Comparison of ENCODE assay signal across 13 mouse cellular contexts in genomic region chr5:106004292-106004917, GRCm38 (mm10).
A peak's percentile ranks its signal among the peaks of the same experiment; 100 is the strongest.
DNase-seq lines count a peak whose midpoint lies in the region; ATAC-seq lines count a peak whose summit lies in the region.
"Had no signal": no experiment of that assay in that cellular context is flagged by ENCODE, and none has a peak within 500 bp of the region (broad histone marks: within the 10 kb centered on the region; RNA-seq: fewer than 3 reads in every experiment).

No protein-coding gene starts in this region.

- peaks cover 27% of the 10 kb centered on the region for H3K4me1 ChIP-seq in forebrain, embryonic 13.5 days
- H3K4me1 ChIP-seq in forebrain, embryonic 10.5 days = peaks cover 24% of the 10 kb centered on the region
- H3K4me1 ChIP-seq in limb, embryonic 11.5 days (ENCODE audit: control insufficient read depth, insufficient read depth, low read length) = peaks cover 3% of the 10 kb centered on the region; the same call in 1 of the 2 replicates
- peaks cover 9% of the 10 kb centered on the region; the same call in 1 of the 2 replicates for H3K4me1 ChIP-seq in limb, embryonic 10.5 days
- peaks cover 4% of the 10 kb centered on the region for H3K4me1 ChIP-seq in hindbrain, embryonic 16.5 days (ENCODE audit: control insufficient read depth, insufficient read depth, low read depth, low read length)

- no peak overlapping the region for H3K27ac ChIP-seq in forebrain, embryonic 13.5 days
- no peak overlapping the region for H3K27ac ChIP-seq in forebrain, embryonic 10.5 days
- H3K27ac ChIP-seq in limb, embryonic 11.5 days (replicated peaks; ENCODE audit: low read depth, low read length) = no peak overlapping the region
- no peak overlapping the region for H3K27ac ChIP-seq in limb, embryonic 10.5 days
- H3K27ac ChIP-seq in hindbrain, embryonic 16.5 days (ENCODE audit: low read depth, low read length) = no peak overlapping the region
- H3K27ac ChIP-seq: layer of hippocampus, adult 2 months had no signal

- peak overlapping the region; percentile 39 for H3K4me2 ChIP-seq in forebrain, embryonic 13.5 days
- H3K4me2 ChIP-seq in limb, embryonic 11.5 days (ENCODE audit: low read depth, severe bottlenecking) = no peak overlapping the region
- peak overlapping the region; percentile 51 for H3K4me2 ChIP-seq in hindbrain, embryonic 16.5 days (ENCODE audit: low read length)

- H3K36me3 ChIP-seq in forebrain, embryonic 13.5 days (ENCODE audit: poor library complexity, severe bottlenecking) = no peaks in the 10 kb centered on the region
- no peaks in the 10 kb centered on the region for H3K36me3 ChIP-seq in forebrain, embryonic 10.5 days (replicated peaks)
- no peaks in the 10 kb centered on the region for H3K36me3 ChIP-seq in limb, embryonic 11.5 days (ENCODE audit: control insufficient read depth, insufficient read depth, low read length)
- H3K36me3 ChIP-seq in limb, embryonic 10.5 days = no peaks in the 10 kb centered on the region
- no peaks in the 10 kb centered on the region for H3K36me3 ChIP-seq in hindbrain, embryonic 16.5 days (ENCODE audit: control insufficient read depth, insufficient read depth, low read length)

- ATAC-seq in forebrain, embryonic 13.5 days = peak; percentile 33; the same call in 1 of the 2 replicates
- ATAC-seq in limb, embryonic 11.5 days (ENCODE audit: insufficient number of reproducible peaks, low FRiP score, low TSS enrichment, low read depth) = no peak
- no peak for ATAC-seq in hindbrain, embryonic 16.5 days

- no peak for DNase-seq in forebrain, embryonic 10.5 days (ENCODE audit: extremely low spot score, low spot score)
- DNase-seq in limb, embryonic 11.5 days (ENCODE audit: low spot score) = peak; percentile 24
- DNase-seq in limb, embryonic 10.5 days (ENCODE audit: low spot score) = no peak
- peak; percentile 65 for DNase-seq in retina, postnatal 1 day
- no peak for DNase-seq in layer of hippocampus, postnatal 25 days (ENCODE audit: extremely low spot score in 1 of 2, low spot score in 1 of 2)
- DNase-seq in lung, adult 18-20 months = no peak
- DNase-seq: adrenal gland, postnatal 10 days; gastrocnemius, postnatal 14 days; kidney, adult 2 months had no signal

- peaks cover 38% of the 10 kb centered on the region for H3K27me3 ChIP-seq in forebrain, embryonic 13.5 days
- peaks cover 34% of the 10 kb centered on the region for H3K27me3 ChIP-seq in forebrain, embryonic 10.5 days (ENCODE audit: poor library complexity, severe bottlenecking)
- H3K27me3 ChIP-seq in limb, embryonic 11.5 days (ENCODE audit: control insufficient read depth, insufficient read depth, low read length) = no peaks in the 10 kb centered on the region
- peaks cover 10% of the 10 kb centered on the region; the same call in 1 of the 2 replicates for H3K27me3 ChIP-seq in limb, embryonic 10.5 days (ENCODE audit: low read depth, poor library complexity, severe bottlenecking)
- H3K27me3 ChIP-seq in hindbrain, embryonic 16.5 days (replicated peaks; ENCODE audit: control insufficient read depth, insufficient read depth, low read length) = no peaks in the 10 kb centered on the region

- no peak overlapping the region for H3K4me3 ChIP-seq in forebrain, embryonic 13.5 days
- no peak overlapping the region for H3K4me3 ChIP-seq in forebrain, embryonic 10.5 days
- H3K4me3 ChIP-seq in limb, embryonic 11.5 days (ENCODE audit: low read depth, low read length) = no peak overlapping the region
- H3K4me3 ChIP-seq in limb, embryonic 10.5 days = no peak overlapping the region
- no peak overlapping the region for H3K4me3 ChIP-seq in hindbrain, embryonic 16.5 days (ENCODE audit: low read length)
- H3K4me3 ChIP-seq: erythroblast, embryonic 14.5 days; layer of hippocampus, adult 2 months had no signal

- H3K9me3 ChIP-seq in forebrain, embryonic 13.5 days (replicated peaks) = no peaks in the 10 kb centered on the region
- H3K9me3 ChIP-seq in forebrain, embryonic 10.5 days = no peaks in the 10 kb centered on the region
- no peaks in the 10 kb centered on the region for H3K9me3 ChIP-seq in limb, embryonic 11.5 days (ENCODE audit: control insufficient read depth, low read length)
- H3K9me3 ChIP-seq in limb, embryonic 10.5 days (replicated peaks) = no peaks in the 10 kb centered on the region
- H3K9me3 ChIP-seq in hindbrain, embryonic 16.5 days (ENCODE audit: control insufficient read depth, low read length) = no peaks in the 10 kb centered on the region

- H3K9ac ChIP-seq in forebrain, embryonic 13.5 days = no peak overlapping the region
- no peak overlapping the region for H3K9ac ChIP-seq in limb, embryonic 11.5 days (ENCODE audit: low read length)
- H3K9ac ChIP-seq in hindbrain, embryonic 16.5 days (ENCODE audit: low read depth, low read length) = no peak overlapping the region; the same call in 1 of the 2 replicates

- 15% methylated on average over 16 of the region's 16 CpGs for WGBS in forebrain, embryonic 13.5 days
- WGBS in forebrain, embryonic 10.5 days = 61% methylated on average over 16 of the region's 16 CpGs
- WGBS in limb, embryonic 11.5 days = 37% methylated on average over 16 of the region's 16 CpGs
- WGBS in limb, embryonic 10.5 days = 55% methylated on average over 16 of the region's 16 CpGs
- WGBS in hindbrain, embryonic 16.5 days = 31% methylated on average over 16 of the region's 16 CpGs

Comparison
In these comparisons a context has a peak if more than half of its experiments do, and no peak if none do; other contexts are left out.
1. DNase-seq: peak in limb, embryonic 11.5 days (single experiment) and retina, postnatal 1 day (single experiment); none in forebrain, embryonic 10.5 days (single experiment), limb, embryonic 10.5 days (single experiment), layer of hippocampus, postnatal 25 days (0 of 2) and lung, adult 18-20 months (0 of 2).